Mouse (Mus musculus) adipocyte (in vitro differentiated cells): ENCODE results near the gene Idi2.
"Not testable (repeated sequence)": the region's sequence is repeated elsewhere in the genome, so short reads cannot be mapped to it uniquely, and the experiment has no call there.

Experiments used
- DNase-seq: peaks from one replicate; pipeline ENCODE4 v3.0.0-alpha.2; 2016; ENCODE audit warnings: low spot score

The Idi2 gene

GRCm38 (mm10) chr13:8952563-8952962 is at the start of gene Idi2:
Idi2 (plus strand) TSS chr13:8952863.
- DNase-seq, result not testable (repeated sequence)

GRCm38 (mm10) chr13:8905986-8906385 is 46.7 kb upstream of the Idi2 start:
- not testable (repeated sequence) for DNase-seq

- DNase-seq, result not testable (repeated sequence)
Measured at GRCm38 (mm10) chr13:8913890-8914289, 38.8 kb upstream of the Idi2 start.

GRCm38 (mm10) chr13:8933499-8933898 is 19.2 kb upstream of the Idi2 start:
- no peak for DNase-seq

GRCm38 (mm10) chr13:8937611-8938140 is 15.0 kb upstream of the Idi2 start:
- not testable (repeated sequence) for DNase-seq

GRCm38 (mm10) chr13:8941110-8941509 is 11.6 kb upstream of the Idi2 start:
- not testable (repeated sequence) for DNase-seq

- not testable (repeated sequence) for DNase-seq
Measured at GRCm38 (mm10) chr13:8941701-8942100, 11.0 kb upstream of the Idi2 start.

GRCm38 (mm10) chr13:8943828-8944227 is 8.8 kb upstream of the Idi2 start:
- not testable (repeated sequence) for DNase-seq

GRCm38 (mm10) chr13:8948131-8948530 is 4.5 kb upstream of the Idi2 start, which contains the start of gene Gm9745:
Gm9745 (minus strand) TSS chr13:8948231.
- DNase-seq, result not testable (repeated sequence)

GRCm38 (mm10) chr13:8955127-8955526 is 2.5 kb downstream of the Idi2 start:
- DNase-seq, result not testable (repeated sequence)

- not testable (repeated sequence) for DNase-seq
Measured at GRCm38 (mm10) chr13:8956873-8957272, 4.2 kb downstream of the Idi2 start.

GRCm38 (mm10) chr13:8959058-8959457 is 6.4 kb downstream of the Idi2 start:
- not testable (repeated sequence) for DNase-seq

- DNase-seq, result not testable (repeated sequence)
Measured at GRCm38 (mm10) chr13:8959554-8959953, 6.9 kb downstream of the Idi2 start.

- not testable (repeated sequence) for DNase-seq
Measured at GRCm38 (mm10) chr13:8961128-8961888, 8.6 kb downstream of the Idi2 start.

- DNase-seq, result peak; percentile 48
Measured at GRCm38 (mm10) chr13:8962266-8962665, 9.6 kb downstream of the Idi2 start.

GRCm38 (mm10) chr13:8965224-8965623 is 12.6 kb downstream of the Idi2 start:
- DNase-seq, result no peak

GRCm38 (mm10) chr13:8967742-8968141 is 15.1 kb downstream of the Idi2 start:
- no peak for DNase-seq

- DNase-seq, result no peak
Measured at GRCm38 (mm10) chr13:8972369-8972768, 19.7 kb downstream of the Idi2 start.

GRCm38 (mm10) chr13:8972972-8973371 is 20.3 kb downstream of the Idi2 start:
- no peak for DNase-seq

- no peak for DNase-seq
Measured at GRCm38 (mm10) chr13:8992231-8992630, 39.6 kb downstream of the Idi2 start.

- DNase-seq, result peak; percentile 28
Measured at GRCm38 (mm10) chr13:8995159-8995989, 42.7 kb downstream of the Idi2 start.

- DNase-seq, result peak; percentile 96
Measured at GRCm38 (mm10) chr13:8995990-8996786, 43.5 kb downstream of the Idi2 start, which contains the start of gene Gtpbp4. Gtpbp4 (minus strand) TSS chr13:8996083.
